ENCODE assay signal across 24 mouse cellular contexts in the genomic region with DNA sequence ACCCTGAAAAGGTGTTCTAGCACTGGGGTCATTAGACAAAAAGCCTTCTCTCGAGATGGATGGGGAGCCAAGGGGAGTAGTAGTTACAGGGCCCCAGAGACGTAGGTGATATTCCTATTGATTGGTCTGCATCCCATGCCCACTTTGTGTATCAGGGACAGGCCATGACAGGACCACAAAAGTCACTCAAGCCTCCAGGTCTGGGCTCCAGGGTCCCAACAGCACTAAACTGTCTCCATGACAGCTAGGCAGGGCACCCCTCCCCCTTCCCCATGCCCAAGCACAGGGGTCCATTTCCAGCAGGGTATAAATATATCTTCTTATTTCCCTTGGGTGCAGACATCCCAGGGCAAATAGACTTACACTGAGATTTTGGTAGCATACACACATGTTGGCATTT. TPM values are rescaled to one million over a fixed set of nuclear protein-coding genes. Genes with fewer than 3 reads are reported as not detected.
"Had no signal": no experiment of that assay in that cellular context is flagged by ENCODE, and none has a peak within 500 bp of the region (broad histone marks: within the 10 kb centered on the region; RNA-seq: fewer than 3 reads in every experiment).

No protein-coding gene starts in this region.

- H3K4me1 ChIP-seq: limb, embryonic 13.5 days; liver, embryonic 12.5 days; liver, embryonic 15.5 days; lung, embryonic 15.5 days; megakaryocyte, embryonic 14.5 days had no signal

- ATAC-seq: liver, embryonic 12.5 days; midbrain, embryonic 13.5 days; midbrain, embryonic 16.5 days had no signal

- H3K4me3 ChIP-seq: limb, embryonic 10.5 days; limb, embryonic 13.5 days; liver, embryonic 12.5 days; liver, embryonic 15.5 days; lung, embryonic 15.5 days; megakaryocyte, embryonic 14.5 days; midbrain, embryonic 10.5 days; midbrain, embryonic 13.5 days; myocyte; neural tube, embryonic 13.5 days; stomach, embryonic 15.5 days had no signal

- H3K36me3 ChIP-seq: limb, embryonic 10.5 days; limb, embryonic 13.5 days; liver, embryonic 12.5 days; liver, embryonic 15.5 days; lung, embryonic 15.5 days; midbrain, embryonic 10.5 days; midbrain, embryonic 13.5 days; neural tube, embryonic 13.5 days; stomach, embryonic 15.5 days had no signal

- DNase-seq: kidney, adult 9 months; kidney, postnatal 14 days; kidney, postnatal 4 days; liver; lung, adult 18-20 months; lung, postnatal 10 days; lung, postnatal 36 days; retina, postnatal 1 day; spleen, adult 18-20 months; thymus, postnatal 25 days had no signal

- H3K9ac ChIP-seq: limb, embryonic 13.5 days; liver, embryonic 12.5 days; liver, embryonic 15.5 days; lung, embryonic 15.5 days; midbrain, embryonic 13.5 days; neural tube, embryonic 13.5 days; stomach, embryonic 15.5 days had no signal

- H3K27me3 ChIP-seq: lung, embryonic 15.5 days; midbrain, embryonic 13.5 days; neural tube, embryonic 13.5 days had no signal

- H3K4me2 ChIP-seq: limb, embryonic 13.5 days; liver, embryonic 12.5 days; liver, embryonic 15.5 days; lung, embryonic 15.5 days; midbrain, embryonic 13.5 days; neural tube, embryonic 13.5 days; stomach, embryonic 15.5 days had no signal

- H3K27ac ChIP-seq: limb, embryonic 10.5 days; limb, embryonic 13.5 days; liver, embryonic 12.5 days; liver, embryonic 15.5 days; lung, embryonic 15.5 days; midbrain, embryonic 10.5 days; neural tube, embryonic 13.5 days; stomach, embryonic 15.5 days had no signal

- H3K9me3 ChIP-seq: limb, embryonic 10.5 days; limb, embryonic 13.5 days; liver, embryonic 12.5 days; liver, embryonic 15.5 days; lung, embryonic 15.5 days; megakaryocyte, embryonic 14.5 days; midbrain, embryonic 10.5 days; midbrain, embryonic 13.5 days; neural tube, embryonic 13.5 days; stomach, embryonic 15.5 days had no signal

RNA-seq across cellular contexts. Expression of a gene that starts 8.1 kb away (rescaled TPM):
- total RNA-seq: monocyte, adult 5-6 weeks; neutrophil, adult 5-6 weeks had no signal
